Mouse (Mus musculus) lung, postnatal 0 days (tissue): ENCODE measurements at regions not wholly inside any gene's neighbourhood (a gene's known extent, or its start where the extent isn't known, plus 50 kb on each side); places are given as distances from the start of the nearest gene placed in this dataset.

Experiments used
- CTCF ChIP-seq: IDR thresholded peaks from 2 replicates; pipeline ENCODE4 v1.5.1; 2016; ENCODE audit warnings: antibody characterized with exemption, mild to moderate bottlenecking
- EP300 ChIP-seq: IDR thresholded peaks from 2 replicates; pipeline ENCODE4 v1.6.1; 2016; ENCODE audit warnings: antibody characterized with exemption, mild to moderate bottlenecking, control low read depth

DNA sequence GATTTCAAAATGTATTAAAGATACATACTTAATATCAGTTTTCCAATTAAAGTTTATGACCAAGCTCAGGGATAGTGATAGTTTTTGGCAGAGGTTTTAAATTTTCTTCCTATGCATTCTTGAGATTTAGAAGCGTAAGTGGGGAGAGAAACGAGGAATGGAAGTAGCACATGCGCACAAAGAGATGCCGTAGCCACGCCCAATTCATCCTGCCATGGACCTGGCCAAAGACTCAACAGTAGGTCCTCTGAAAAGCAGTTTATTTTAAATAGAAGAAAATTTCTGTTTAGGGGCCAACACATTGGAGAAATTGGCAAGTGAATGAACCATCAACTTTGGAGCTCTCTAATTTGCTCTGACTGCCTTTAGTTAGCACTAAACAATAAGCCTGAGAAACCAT, 73.5 kb upstream of the 4933412E24Rik start:
- TF ChIP-seq EP300 (no peak), CTCF (no peak)
